Mouse (Mus musculus) midbrain, embryonic 15.5 days (tissue): ENCODE measurements at regions not wholly inside any gene's neighbourhood (a gene's known extent, or its start where the extent isn't known, plus 50 kb on each side); places are given as distances from the start of the nearest gene placed in this dataset.

Source experiments
- ATAC-seq: fragments of 200-750 bp; cut with Nextera tagmentation; replicated peaks from 2 replicates; pipeline ENCODE4 v1.8.0; 2017; ENCODE audit warnings: moderate TSS enrichment
- H3K27ac ChIP-seq: fragments of 300-500 bp; sonication (generic); 2 replicates; pipeline ENCODE4 v1.5.1; 2015; ENCODE audit warnings: mild to moderate bottlenecking, inconsistent platforms
- H3K27me3 ChIP-seq: fragments of 300-500 bp; sonication (generic); replicated peaks from 2 replicates; pipeline ENCODE4 v1.6.1; 2015; ENCODE audit warnings: inconsistent platforms
- H3K36me3 ChIP-seq: fragments of 300-500 bp; sonication (generic); replicated peaks from 2 replicates; pipeline ENCODE4 v1.6.1; 2015; ENCODE audit warnings: inconsistent platforms
- H3K4me1 ChIP-seq: fragments of 300-500 bp; sonication (generic); 2 replicates; pipeline ENCODE4 v1.6.1; 2015; ENCODE audit warnings: inconsistent platforms
- H3K4me2 ChIP-seq: fragments of 300-500 bp; sonication (generic); 2 replicates; pipeline ENCODE4 v1.6.1; 2015; ENCODE audit warnings: inconsistent platforms, mild to moderate bottlenecking, moderate library complexity
- H3K4me3 ChIP-seq: fragments of 300-500 bp; sonication (generic); 2 replicates; pipeline ENCODE4 v1.5.1; 2015; ENCODE audit warnings: mild to moderate bottlenecking, inconsistent platforms
- H3K9ac ChIP-seq: fragments of 300-500 bp; sonication (generic); 2 replicates; pipeline ENCODE4 v1.6.1; 2015; ENCODE audit warnings: mild to moderate bottlenecking, inconsistent platforms
- H3K9me3 ChIP-seq: fragments of 300-500 bp; sonication (generic); 2 replicates; pipeline ENCODE4 v1.6.1; 2016; ENCODE audit warnings: inconsistent platforms
- WGBS: fragments of 180-500 bp; shearing (Covaris S2); methylation state at CpG from one replicate; pipeline ENCODE4 v1.1.7; 2015; ENCODE audit warnings: mixed read lengths; 5-methylcytosine and 5-hydroxymethylcytosine counted together

DNA sequence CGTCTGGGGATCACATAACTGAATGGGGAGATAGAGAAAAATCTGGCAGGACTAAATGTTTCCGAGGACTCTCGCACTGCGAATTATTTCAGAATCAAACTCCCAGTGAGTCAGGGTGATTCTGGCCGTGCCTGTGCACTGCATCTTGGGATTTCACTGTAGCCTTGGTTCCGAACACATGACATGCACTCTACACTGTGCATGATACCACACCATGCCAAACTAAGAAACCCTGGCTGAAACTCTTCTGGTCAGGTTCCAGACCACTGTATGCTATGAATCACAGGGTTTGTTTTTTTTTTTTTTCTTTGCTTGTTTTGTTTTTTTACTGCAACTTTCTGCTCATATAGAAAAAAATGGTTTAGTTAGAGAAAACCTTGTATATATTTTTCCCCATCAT lies 79.7 kb upstream of the Runx1 start:
- Histone ChIP-seq H3K4me1 (no peaks in the 10 kb centered on the region), H3K4me2 (no peak overlapping the region), H3K27me3 (no peaks in the 10 kb centered on the region), H3K9me3 (no peaks in the 10 kb centered on the region), H3K4me3 (no peak overlapping the region), H3K36me3 (no peaks in the 10 kb centered on the region), H3K9ac (no peak overlapping the region), H3K27ac (no peak overlapping the region)
- WGBS = 92% methylated on average over 6 of the region's 6 CpGs
- ATAC-seq = no peak

DNA sequence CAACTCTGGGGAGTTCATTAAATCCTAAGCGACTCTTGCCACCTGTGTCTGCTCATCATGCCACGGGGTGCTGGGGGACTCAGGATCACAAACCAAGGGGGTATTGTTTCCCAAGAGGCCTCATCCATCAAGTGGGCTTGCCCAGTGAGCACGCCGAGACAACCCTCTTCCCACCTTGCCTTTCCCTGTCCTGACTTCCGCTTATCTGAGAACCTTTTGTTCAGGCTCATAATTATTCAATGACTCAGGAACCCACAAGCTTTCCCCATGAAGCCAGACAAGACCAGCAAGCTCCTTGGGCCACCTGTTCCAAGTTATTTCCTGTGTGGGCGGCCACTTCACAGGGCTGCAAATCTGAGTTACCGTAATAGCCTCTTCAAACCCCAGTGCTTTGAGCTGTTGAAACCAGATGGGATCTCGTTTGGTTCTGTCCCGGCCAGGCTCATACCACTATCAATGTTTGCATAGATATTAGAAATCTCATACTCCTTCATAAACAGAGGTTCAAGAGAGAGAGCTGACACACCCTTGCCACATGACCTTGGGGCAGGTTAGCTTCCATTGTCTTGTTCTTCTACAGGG lies 78.0 kb upstream of the Runx1 start:
- H3K9ac ChIP-seq = no peak overlapping the region
- 82% methylated on average over 9 of the region's 9 CpGs for WGBS
- no peak for ATAC-seq
- no peaks in the 10 kb centered on the region for H3K4me1 ChIP-seq
- no peaks in the 10 kb centered on the region for H3K27me3 ChIP-seq
- H3K9me3 ChIP-seq = no peaks in the 10 kb centered on the region
- no peak overlapping the region for H3K27ac ChIP-seq
- no peak overlapping the region for H3K4me3 ChIP-seq
- H3K4me2 ChIP-seq = no peak overlapping the region
- H3K36me3 ChIP-seq = no peaks in the 10 kb centered on the region

DNA sequence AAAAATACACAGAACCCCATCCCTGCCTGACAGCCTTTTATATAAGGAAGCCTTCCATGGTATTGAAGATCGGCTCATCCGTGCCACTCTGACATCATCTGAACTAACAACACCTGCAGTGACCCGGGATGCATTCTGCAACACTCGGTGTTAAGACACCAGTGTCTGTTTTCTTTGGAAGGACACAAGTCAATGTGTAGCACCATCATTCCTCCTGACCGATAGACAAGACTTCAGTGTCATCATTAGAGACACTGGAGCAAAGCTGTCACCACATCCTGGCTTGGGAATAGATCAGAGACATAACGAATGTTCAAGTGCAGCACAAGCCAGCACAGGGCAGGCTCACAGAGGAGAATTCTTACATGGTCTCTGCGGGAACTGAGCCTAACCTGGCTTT lies 77.5 kb upstream of the Runx1 start:
- H3K9ac ChIP-seq = no peak overlapping the region
- no peak overlapping the region for H3K27ac ChIP-seq
- no peaks in the 10 kb centered on the region for H3K9me3 ChIP-seq
- H3K36me3 ChIP-seq = no peaks in the 10 kb centered on the region
- no peaks in the 10 kb centered on the region for H3K4me1 ChIP-seq
- 87% methylated on average over 7 of the region's 7 CpGs for WGBS
- H3K4me2 ChIP-seq = no peak overlapping the region
- no peak overlapping the region for H3K4me3 ChIP-seq
- no peaks in the 10 kb centered on the region for H3K27me3 ChIP-seq
- no peak for ATAC-seq

DNA sequence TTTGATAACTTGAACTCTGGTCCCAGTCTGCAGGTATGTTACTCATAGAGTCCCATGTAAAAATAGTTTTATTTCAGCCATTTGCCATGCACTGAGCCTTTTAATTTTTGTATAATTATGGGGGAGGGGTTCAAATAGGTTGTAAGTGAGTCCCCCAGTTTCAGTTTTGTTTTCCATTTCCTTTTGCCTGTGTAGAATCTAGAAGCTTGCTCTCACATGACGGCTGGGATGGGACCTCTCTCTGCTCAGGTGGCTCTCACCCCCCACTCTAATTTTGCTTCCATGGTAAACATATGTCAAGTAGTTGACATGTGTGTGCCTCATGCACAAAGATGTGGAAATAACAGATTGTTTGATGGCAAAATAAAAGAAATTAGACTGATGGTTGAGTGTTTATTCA lies 73.8 kb upstream of the Runx1 start:
- Histone ChIP-seq H3K4me3 (no peak overlapping the region), H3K27ac (no peak overlapping the region), H3K36me3 (no peaks in the 10 kb centered on the region), H3K4me1 (no peaks in the 10 kb centered on the region), H3K9ac (no peak overlapping the region), H3K9me3 (no peaks in the 10 kb centered on the region), H3K27me3 (no peaks in the 10 kb centered on the region), H3K4me2 (no peak overlapping the region)
- no peak for ATAC-seq
- 94% methylated on average over 1 of the region's 1 CpGs for WGBS

DNA sequence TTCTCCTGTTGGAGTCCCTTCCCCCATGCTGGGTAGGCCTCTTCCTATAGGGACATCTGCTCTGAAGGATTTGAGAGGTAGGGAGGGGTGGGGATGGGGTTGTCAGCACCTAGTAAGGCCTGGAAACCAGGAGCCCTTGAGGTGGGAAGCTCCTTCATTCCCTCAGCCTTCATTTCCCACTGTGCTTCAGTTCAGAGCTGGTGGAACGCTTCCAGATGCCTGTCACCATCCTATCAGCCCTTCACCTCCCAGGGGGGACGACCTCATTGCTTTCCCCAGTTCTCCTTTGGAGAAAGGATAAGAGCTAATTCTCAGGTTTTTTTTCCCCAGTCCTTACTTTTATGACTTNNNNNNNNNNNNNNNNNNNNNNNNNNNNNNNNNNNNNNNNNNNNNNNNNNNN lies 65.8 kb upstream of the Runx1 start:
- H3K4me3 ChIP-seq = no peak overlapping the region
- H3K4me1 ChIP-seq = no peaks in the 10 kb centered on the region
- H3K27me3 ChIP-seq = no peaks in the 10 kb centered on the region
- no peak for ATAC-seq
- no peak overlapping the region for H3K4me2 ChIP-seq
- no peaks in the 10 kb centered on the region for H3K36me3 ChIP-seq
- H3K27ac ChIP-seq = no peak overlapping the region
- WGBS = 73% methylated on average over 2 of the region's 2 CpGs
- H3K9ac ChIP-seq = no peak overlapping the region
- H3K9me3 ChIP-seq = no peaks in the 10 kb centered on the region

DNA sequence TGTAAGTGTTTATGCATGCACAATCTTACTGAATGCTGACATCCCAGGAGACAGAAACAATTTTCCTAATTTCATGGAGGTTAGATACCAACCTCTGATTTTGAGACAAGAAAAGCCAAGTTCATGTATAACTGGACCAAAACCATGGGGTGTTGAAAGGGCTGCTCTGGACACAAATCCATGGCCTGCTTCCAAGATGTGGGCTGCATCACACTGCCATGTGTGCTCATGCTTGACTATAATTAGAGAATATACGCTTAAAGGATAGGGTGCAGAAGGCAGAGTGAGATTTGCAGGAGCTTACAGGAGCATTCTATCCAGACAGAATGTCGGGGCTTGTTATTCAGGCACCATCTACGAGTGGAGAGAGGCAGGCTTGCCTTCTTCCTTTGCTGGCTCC lies 64.8 kb upstream of the Runx1 start:
- Histone ChIP-seq H3K36me3 (no peaks in the 10 kb centered on the region), H3K4me1 (no peaks in the 10 kb centered on the region), H3K4me3 (no peak overlapping the region), H3K4me2 (no peak overlapping the region), H3K27me3 (no peaks in the 10 kb centered on the region), H3K9me3 (no peaks in the 10 kb centered on the region), H3K27ac (no peak overlapping the region), H3K9ac (no peak overlapping the region)
- 77% methylated on average over 3 of the region's 3 CpGs for WGBS
- no peak for ATAC-seq

DNA sequence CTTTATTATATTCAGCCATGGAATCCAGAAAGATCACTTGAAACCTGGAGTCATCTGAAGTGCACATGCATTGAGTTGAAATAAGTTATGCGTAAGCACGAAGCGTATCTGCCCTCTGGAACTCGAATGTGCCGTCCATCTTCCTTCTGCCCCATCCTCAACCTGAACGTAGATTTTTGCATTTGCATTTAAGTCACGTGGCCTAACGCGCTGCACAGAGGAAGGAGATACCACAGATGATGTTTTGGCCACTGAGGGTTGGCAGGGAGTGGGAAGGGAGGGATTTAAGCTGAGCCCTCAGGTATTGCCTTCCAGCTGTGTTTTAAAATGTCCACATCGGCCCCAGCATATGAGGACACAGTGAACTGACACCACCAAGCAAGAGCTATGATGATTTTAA lies 63.6 kb upstream of the Runx1 start:
- H3K4me1 ChIP-seq = no peaks in the 10 kb centered on the region
- ATAC-seq = no peak
- WGBS = 82% methylated on average over 10 of the region's 10 CpGs
- H3K4me3 ChIP-seq = no peak overlapping the region
- H3K36me3 ChIP-seq = no peaks in the 10 kb centered on the region
- H3K4me2 ChIP-seq = no peak overlapping the region
- no peaks in the 10 kb centered on the region for H3K27me3 ChIP-seq
- no peak overlapping the region for H3K27ac ChIP-seq
- no peak overlapping the region for H3K9ac ChIP-seq
- H3K9me3 ChIP-seq = no peaks in the 10 kb centered on the region

DNA sequence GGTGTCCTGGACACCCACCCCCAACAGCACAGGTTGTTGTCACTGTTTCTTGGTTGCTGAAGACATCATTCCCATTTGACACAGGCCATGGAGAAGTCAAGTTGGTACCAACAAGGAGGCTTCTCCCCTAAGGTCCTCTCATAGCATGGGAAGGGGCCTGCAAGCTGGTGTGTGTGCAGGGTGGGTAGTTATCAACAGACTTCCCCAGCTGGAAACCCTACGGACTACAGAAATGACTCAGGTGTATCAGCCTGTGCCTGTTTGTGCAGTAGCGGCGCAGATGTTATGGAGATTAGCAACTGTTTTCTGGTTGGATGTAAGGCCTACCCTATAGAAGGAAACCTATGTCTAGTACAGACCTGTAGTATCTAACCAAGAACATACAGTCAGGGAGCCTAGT lies 60.3 kb upstream of the Runx1 start:
- no peak overlapping the region for H3K9ac ChIP-seq
- no peak overlapping the region for H3K4me2 ChIP-seq
- H3K4me1 ChIP-seq = no peaks in the 10 kb centered on the region
- no peak for ATAC-seq
- H3K4me3 ChIP-seq = no peak overlapping the region
- no peaks in the 10 kb centered on the region for H3K36me3 ChIP-seq
- H3K27me3 ChIP-seq = no peaks in the 10 kb centered on the region
- H3K9me3 ChIP-seq = no peaks in the 10 kb centered on the region
- 99% methylated on average over 3 of the region's 3 CpGs for WGBS
- no peak overlapping the region for H3K27ac ChIP-seq

DNA sequence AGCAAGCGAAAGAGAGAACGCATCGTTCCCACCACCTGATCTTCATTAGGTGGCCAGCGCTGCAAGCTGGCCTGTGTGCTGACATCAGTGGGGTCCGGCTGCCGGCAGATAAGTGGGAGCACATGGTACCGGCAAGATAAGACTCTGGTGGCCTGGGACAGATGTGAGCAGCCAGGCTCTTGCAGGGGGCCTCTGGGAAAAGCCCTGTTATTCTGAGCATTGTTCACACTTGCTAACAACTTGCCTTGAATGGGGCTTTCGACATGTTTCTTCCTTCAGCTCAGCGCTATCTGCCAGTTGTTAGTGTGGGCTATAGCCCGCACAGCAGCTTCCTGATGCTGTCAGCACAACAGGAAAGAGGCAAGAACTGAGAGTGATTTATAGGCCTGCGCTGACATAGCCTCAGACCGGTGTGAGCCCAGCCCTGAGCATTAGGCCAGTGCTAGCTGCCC lies 57.9 kb upstream of the Runx1 start:
- no peaks in the 10 kb centered on the region for H3K4me1 ChIP-seq
- H3K36me3 ChIP-seq = no peaks in the 10 kb centered on the region
- H3K4me3 ChIP-seq = no peak overlapping the region
- no peak for ATAC-seq
- no peaks in the 10 kb centered on the region for H3K9me3 ChIP-seq
- H3K4me2 ChIP-seq = no peak overlapping the region
- H3K9ac ChIP-seq = no peak overlapping the region
- 74% methylated on average over 12 of the region's 12 CpGs for whole genome bisulfite sequencing
- H3K27me3 ChIP-seq = no peaks in the 10 kb centered on the region
- H3K27ac ChIP-seq = no peak overlapping the region

DNA sequence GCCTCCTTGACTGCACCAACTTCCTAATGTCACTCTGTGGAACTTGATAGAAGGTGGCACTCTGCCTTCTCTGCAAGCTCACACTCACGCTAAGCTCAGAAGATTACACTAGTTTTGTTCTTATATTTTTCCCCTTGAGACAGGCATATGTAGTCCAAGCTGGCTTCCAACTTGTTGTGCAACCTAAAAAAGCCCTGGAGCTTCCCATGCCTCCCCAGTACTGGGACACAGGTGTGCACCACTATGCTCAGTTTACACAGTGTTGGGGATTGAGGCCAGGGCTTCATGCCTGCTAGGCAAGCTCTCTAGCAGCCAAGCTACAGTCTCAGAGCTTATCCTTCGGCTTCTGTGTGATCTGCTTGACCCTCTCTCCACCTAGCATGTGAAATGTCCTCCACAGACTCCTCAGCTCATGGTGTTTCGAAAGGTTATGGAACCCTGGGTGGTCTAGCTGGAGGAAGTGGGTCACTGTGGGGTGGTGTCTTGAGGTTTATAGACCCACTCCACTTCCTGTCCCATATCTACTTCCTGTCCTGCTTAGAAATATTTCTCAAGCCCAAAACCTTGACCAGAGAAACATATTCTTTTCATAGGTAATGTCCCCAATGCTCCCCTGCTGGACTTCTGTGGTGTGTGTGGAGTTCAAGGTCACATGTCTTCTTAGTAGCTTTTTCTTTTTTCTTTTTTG lies 54.6 kb upstream of the Runx1 start:
- Histone ChIP-seq H3K4me3 (no peak overlapping the region), H3K36me3 (no peaks in the 10 kb centered on the region), H3K27ac (no peak overlapping the region), H3K9ac (no peak overlapping the region), H3K27me3 (no peaks in the 10 kb centered on the region), H3K4me2 (no peak overlapping the region), H3K4me1 (no peaks in the 10 kb centered on the region), H3K9me3 (no peaks in the 10 kb centered on the region)
- WGBS = 90% methylated on average over 3 of the region's 3 CpGs
- no peak for ATAC-seq

DNA sequence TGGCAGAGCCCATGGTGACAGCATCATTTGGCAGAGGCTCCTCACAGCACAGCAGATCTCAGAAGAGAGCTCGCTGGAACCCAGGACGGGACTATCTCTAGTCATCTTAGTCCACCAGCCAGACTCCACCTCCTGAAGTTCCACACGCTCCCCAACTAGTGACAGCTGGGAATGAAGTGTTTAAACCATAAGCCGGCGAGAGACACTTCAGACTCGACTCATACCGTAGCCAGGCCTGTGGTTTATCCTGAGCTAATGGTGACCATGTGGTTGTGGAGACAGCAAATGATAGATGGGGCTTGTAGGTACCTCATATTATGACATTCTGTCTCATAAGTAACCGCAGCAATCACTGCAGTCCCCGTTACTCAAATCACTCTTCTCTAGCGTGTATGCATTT lies 52.1 kb upstream of the Runx1 start:
- Histone ChIP-seq H3K9me3 (no peaks in the 10 kb centered on the region), H3K27ac (no peak overlapping the region), H3K27me3 (no peaks in the 10 kb centered on the region), H3K4me2 (no peak overlapping the region), H3K4me3 (no peak overlapping the region), H3K36me3 (no peaks in the 10 kb centered on the region), H3K4me1 (no peaks in the 10 kb centered on the region), H3K9ac (no peak overlapping the region)
- WGBS = 90% methylated on average over 10 of the region's 10 CpGs
- no peak for ATAC-seq
